16 mouse cellular contexts compared by ENCODE assay signal in genomic region chr4:120893656-120894401, GRCm38 (mm10). TPM values are rescaled to one million over a fixed set of nuclear protein-coding genes. Genes with fewer than 3 reads are reported as not detected.
DNase-seq lines count a peak whose midpoint lies in the region; ATAC-seq and TF ChIP-seq lines count a peak whose summit lies in the region.
"Had no signal": no experiment of that assay in that cellular context is flagged by ENCODE, and none has a peak within 500 bp of the region (broad histone marks: within the 10 kb centered on the region; RNA-seq: fewer than 3 reads in every experiment).

No protein-coding gene starts in this region.

- no peak for TF ChIP-seq CTCF in kidney, postnatal 0 days (IDR thresholded peaks at IDR 0.05; ENCODE audit: low read depth)

- peak; percentile 27; the same call in 1 of the 2 replicates for ATAC-seq in cerebellum, adult (ENCODE audit: insufficient number of reproducible peaks, low FRiP score, low TSS enrichment)
- peak; percentile 47 for ATAC-seq in kidney, postnatal 0 days (replicated peaks; ENCODE audit: low FRiP score, low read depth)
- ATAC-seq in liver, embryonic 12.5 days, result no peak
- no peak for ATAC-seq in forebrain, embryonic 16.5 days
- ATAC-seq: midbrain, embryonic 15.5 days had no signal

- H3K9ac ChIP-seq in kidney, postnatal 0 days (ENCODE audit: low read depth, low read length), result no peak overlapping the region
- H3K9ac ChIP-seq in liver, embryonic 12.5 days, result no peak overlapping the region
- H3K9ac ChIP-seq in forebrain, embryonic 16.5 days (replicated peaks; ENCODE audit: low read depth, low read length), result no peak overlapping the region
- H3K9ac ChIP-seq: embryonic facial prominence, embryonic 15.5 days; limb, embryonic 12.5 days; liver, embryonic 14.5 days; midbrain, embryonic 15.5 days had no signal

- H3K27me3 ChIP-seq in kidney, postnatal 0 days (ENCODE audit: insufficient read depth, low read length), result no peaks in the 10 kb centered on the region
- peaks cover 33% of the 10 kb centered on the region for H3K27me3 ChIP-seq in liver, embryonic 12.5 days (replicated peaks)
- no peaks in the 10 kb centered on the region for H3K27me3 ChIP-seq in forebrain, embryonic 16.5 days (replicated peaks; ENCODE audit: control insufficient read depth, insufficient read depth, low read length)

- H3K36me3 ChIP-seq in kidney, postnatal 0 days (ENCODE audit: insufficient read depth, low read length), result no peaks in the 10 kb centered on the region
- no peaks in the 10 kb centered on the region for H3K36me3 ChIP-seq in liver, embryonic 12.5 days
- H3K36me3 ChIP-seq in forebrain, embryonic 16.5 days (ENCODE audit: control insufficient read depth, insufficient read depth), result no peaks in the 10 kb centered on the region
- H3K36me3 ChIP-seq: embryonic facial prominence, embryonic 15.5 days; limb, embryonic 12.5 days; midbrain, embryonic 15.5 days had no signal

- WGBS in kidney, postnatal 0 days, result 31% methylated on average over 11 of the region's 11 CpGs
- WGBS in liver, embryonic 12.5 days (ENCODE audit: insufficient replicate concordance), result 63% methylated on average over 11 of the region's 11 CpGs
- WGBS in forebrain, embryonic 16.5 days, result 81% methylated on average over 11 of the region's 11 CpGs

- DNase-seq in cerebellum, postnatal 4 days (ENCODE audit: low spot score in 2 of 2), result no peak
- peak; percentile 25 for DNase-seq in kidney, postnatal 0 days (ENCODE audit: low spot score)
- no peak for DNase-seq in kidney, adult 9 months
- DNase-seq in Muller cell, postnatal 12 days (ENCODE audit: inconsistent ontology term), result peak; percentile 14
- peak; percentile 84 for DNase-seq in cerebellum, adult 9-10 months
- DNase-seq: adrenal gland, postnatal 10 days; heart, postnatal 36 days; lung, postnatal 10 days had no signal

- no peaks in the 10 kb centered on the region for H3K9me3 ChIP-seq in kidney, postnatal 0 days (replicated peaks; ENCODE audit: low read length)
- H3K9me3 ChIP-seq in liver, embryonic 12.5 days (replicated peaks), result no peaks in the 10 kb centered on the region
- H3K9me3 ChIP-seq in forebrain, embryonic 16.5 days (ENCODE audit: control insufficient read depth, low read length), result no peaks in the 10 kb centered on the region
- H3K9me3 ChIP-seq: embryonic facial prominence, embryonic 15.5 days; limb, embryonic 12.5 days; midbrain, embryonic 15.5 days had no signal

- H3K4me3 ChIP-seq in kidney, postnatal 0 days (replicated peaks; ENCODE audit: low read depth, low read length), result no peak overlapping the region
- no peak overlapping the region for H3K4me3 ChIP-seq in liver, embryonic 12.5 days
- no peak overlapping the region for H3K4me3 ChIP-seq in forebrain, embryonic 16.5 days (replicated peaks; ENCODE audit: low read length)
- H3K4me3 ChIP-seq: embryonic facial prominence, embryonic 15.5 days; limb, embryonic 12.5 days; midbrain, embryonic 15.5 days had no signal

- H3K4me1 ChIP-seq in kidney, postnatal 0 days (replicated peaks; ENCODE audit: insufficient read depth, low read length), result no peaks in the 10 kb centered on the region
- no peaks in the 10 kb centered on the region for H3K4me1 ChIP-seq in liver, embryonic 12.5 days
- H3K4me1 ChIP-seq in forebrain, embryonic 16.5 days (replicated peaks; ENCODE audit: control insufficient read depth, insufficient read depth, low read length), result no peaks in the 10 kb centered on the region
- H3K4me1 ChIP-seq: embryonic facial prominence, embryonic 15.5 days had no signal

- H3K4me2 ChIP-seq in kidney, postnatal 0 days (ENCODE audit: low read length), result no peak overlapping the region
- H3K4me2 ChIP-seq in liver, embryonic 12.5 days, result no peak overlapping the region
- no peak overlapping the region for H3K4me2 ChIP-seq in forebrain, embryonic 16.5 days (ENCODE audit: low read length)
- H3K4me2 ChIP-seq: embryonic facial prominence, embryonic 15.5 days; heart, embryonic 11.5 days; limb, embryonic 12.5 days; midbrain, embryonic 15.5 days had no signal

- H3K27ac ChIP-seq in kidney, postnatal 0 days, result no peak overlapping the region
- no peak overlapping the region for H3K27ac ChIP-seq in liver, embryonic 12.5 days
- H3K27ac ChIP-seq in forebrain, embryonic 16.5 days (ENCODE audit: low read length), result no peak overlapping the region
- H3K27ac ChIP-seq: embryonic facial prominence, embryonic 15.5 days; limb, embryonic 12.5 days; liver, embryonic 14.5 days; midbrain, embryonic 15.5 days had no signal

RNA-seq across cellular contexts. Expression of gene Exo5, which starts 31.0 kb away (rescaled TPM):
- polyA plus RNA-seq in kidney, postnatal 0 days (2015; fragmentation: Nextera tagmentation; extraction: Ambion mirVana), result 20.4 and 21.1 TPM in 2 replicates
- 9.8 and 11.7 TPM in 2 replicates for polyA plus RNA-seq in liver, embryonic 12.5 days (2016; fragmentation: Nextera tagmentation; extraction: Ambion mirVana)
- polyA plus RNA-seq in forebrain, embryonic 16.5 days (2015; fragmentation: Nextera tagmentation; extraction: Ambion mirVana), result 44.6 and 44.9 TPM in 2 replicates

RNA-seq across cellular contexts. Expression of gene Rims3, which starts 39.2 kb away (rescaled TPM):
- 0.21 and 0.22 TPM in 2 replicates for polyA plus RNA-seq in kidney, postnatal 0 days (2015; fragmentation: Nextera tagmentation; extraction: Ambion mirVana)
- polyA plus RNA-seq in liver, embryonic 12.5 days (2016; fragmentation: Nextera tagmentation; extraction: Ambion mirVana), result 0.23 and 0.30 TPM in 2 replicates
- 9.6 and 14.1 TPM in 2 replicates for polyA plus RNA-seq in forebrain, embryonic 16.5 days (2015; fragmentation: Nextera tagmentation; extraction: Ambion mirVana)

RNA-seq across cellular contexts. Expression of gene Zfp69, which starts 57.7 kb away (rescaled TPM):
- 6.0 and 6.7 TPM in 2 replicates for polyA plus RNA-seq in kidney, postnatal 0 days (2015; fragmentation: Nextera tagmentation; extraction: Ambion mirVana)
- 3.1 and 3.5 TPM in 2 replicates for polyA plus RNA-seq in liver, embryonic 12.5 days (2016; fragmentation: Nextera tagmentation; extraction: Ambion mirVana)
- 5.3 and 5.6 TPM in 2 replicates for polyA plus RNA-seq in forebrain, embryonic 16.5 days (2015; fragmentation: Nextera tagmentation; extraction: Ambion mirVana)

Comparison
In these comparisons a context has a peak if more than half of its experiments do, and no peak if none do; other contexts are left out.
1. DNase-seq: peak in kidney, postnatal 0 days (single experiment), Muller cell, postnatal 12 days (single experiment) and cerebellum, adult 9-10 months (single experiment); none in cerebellum, postnatal 4 days (0 of 2) and kidney, adult 9 months (single experiment).
2. ATAC-seq: peak in cerebellum, adult (single experiment) and kidney, postnatal 0 days (single experiment); none in liver, embryonic 12.5 days (single experiment) and forebrain, embryonic 16.5 days (single experiment).